Mouse (Mus musculus): Measurements from ENCODE around the gene Pmis2.

Gene Pmis2

DNA sequence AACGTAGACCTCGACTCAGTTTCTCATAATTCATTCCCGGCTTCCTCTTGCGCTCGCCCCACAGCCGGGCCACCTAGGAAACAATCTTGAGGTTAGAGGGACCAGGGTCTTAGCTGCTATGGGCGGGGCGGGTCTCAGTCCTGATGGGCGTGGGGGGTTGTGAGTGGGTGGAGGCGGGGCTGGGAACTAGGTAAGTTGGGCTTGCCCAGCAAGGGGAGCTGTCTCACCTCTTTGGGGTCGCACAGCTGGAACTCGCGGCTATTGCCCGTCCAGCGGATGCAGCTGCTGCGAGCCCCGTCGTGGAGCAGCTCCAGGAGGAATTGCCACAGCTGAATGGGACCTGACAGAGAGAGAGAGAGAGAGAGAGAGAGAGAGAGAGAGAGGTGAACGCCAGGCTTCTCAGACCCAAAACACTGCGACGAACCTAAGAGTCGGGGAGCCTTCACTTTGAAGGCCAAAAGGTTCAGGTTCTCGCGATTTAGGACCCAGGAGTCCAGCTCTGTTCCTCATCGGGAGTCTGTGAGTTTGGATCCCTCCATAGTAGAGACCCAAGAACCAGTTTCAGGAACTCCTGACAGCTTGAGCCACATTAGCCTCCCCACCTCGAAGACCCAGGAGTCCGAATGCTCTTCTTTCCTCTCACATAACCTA lies 37.5 kb downstream of the Pmis2 start:
- no peak for DNase-seq (ENCODE audit: low spot score)

DNA sequence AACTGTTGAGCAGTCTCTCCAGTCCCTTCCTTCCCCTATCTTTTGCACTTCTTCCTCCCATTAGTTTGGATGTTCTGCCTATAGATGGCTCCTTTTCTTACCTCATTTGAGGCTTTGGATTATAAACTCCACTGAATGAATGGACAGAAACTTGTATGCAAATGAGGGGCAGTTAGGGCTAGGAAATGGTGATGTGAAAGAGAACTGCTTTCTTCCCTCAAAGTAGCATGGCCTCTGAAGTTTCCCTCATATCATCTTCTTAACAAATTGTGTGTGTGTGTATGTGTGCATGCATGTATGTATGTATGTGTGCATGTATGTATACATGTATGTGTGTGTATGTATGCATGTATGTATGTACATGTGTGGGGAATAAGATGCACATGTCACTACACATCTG lies 42.4 kb downstream of the Pmis2 start:
- DNase-seq (ENCODE audit: low spot score) = no peak

DNA sequence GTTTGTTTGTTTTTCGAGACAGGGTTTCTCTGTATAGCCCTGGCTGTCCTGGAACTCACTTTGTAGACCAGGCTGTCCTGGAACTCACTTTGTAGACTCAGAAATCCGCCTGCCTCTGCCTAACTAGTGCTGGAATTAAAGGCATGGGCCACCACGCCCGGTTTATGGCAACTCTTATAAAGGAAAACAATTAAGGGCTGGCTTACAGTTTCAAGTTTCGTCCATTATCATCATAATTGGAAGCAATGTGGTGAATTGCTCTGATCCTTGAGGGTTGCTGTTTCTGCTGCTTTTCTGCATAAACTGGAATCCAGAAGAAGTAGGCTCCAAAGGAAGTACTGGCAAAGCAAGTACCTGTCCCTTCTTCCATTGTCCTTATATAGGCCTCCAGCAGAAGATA lies 44.8 kb downstream of the Pmis2 start:
- no peak for DNase-seq (ENCODE audit: low spot score)

DNA sequence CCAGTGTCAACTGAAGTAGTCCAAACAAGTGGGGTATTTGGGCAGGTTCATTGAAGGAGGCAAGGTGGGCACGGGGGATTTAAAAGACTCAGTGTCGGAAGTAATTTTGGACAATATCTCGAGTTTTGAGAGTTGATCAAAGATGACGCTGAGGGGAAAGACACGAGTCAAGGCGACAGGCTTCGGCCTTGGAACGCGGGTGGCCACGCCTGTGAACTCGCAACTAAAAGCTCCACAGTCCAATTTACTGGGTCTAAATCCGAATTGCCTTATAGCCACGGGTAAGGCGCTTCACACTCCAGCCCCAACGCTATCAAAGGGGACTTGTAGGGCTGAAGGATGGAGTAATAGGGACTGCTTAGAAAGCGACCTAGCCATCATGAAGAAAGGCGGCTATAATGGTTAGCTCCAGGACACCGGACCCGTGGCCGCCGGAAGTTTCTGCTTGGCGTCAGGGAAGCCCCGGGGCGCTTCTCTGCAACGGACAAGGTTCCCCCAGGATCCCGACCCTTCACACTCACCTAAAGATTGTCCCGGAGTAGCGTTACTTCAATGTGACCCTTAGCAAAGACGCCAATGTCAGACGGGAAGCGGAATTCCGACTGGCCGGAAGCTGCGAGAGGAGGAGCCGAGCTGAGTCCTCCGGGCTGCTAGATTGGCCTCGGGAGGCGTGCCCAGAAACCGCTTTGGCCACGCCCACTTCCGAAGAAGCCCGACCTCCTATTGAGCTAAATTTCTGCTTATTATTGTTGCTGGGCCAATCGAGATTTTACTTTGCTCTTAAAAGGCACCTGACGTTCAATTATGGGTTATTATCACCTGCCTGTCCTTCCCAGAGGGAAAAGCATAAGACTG lies 45.6 kb downstream of the Pmis2 start, which contains the start of gene Cox6b1:
Cox6b1 (minus strand) TSS at position 622 of the 855 bp plus-strand sequence.
- no peak for DNase-seq (ENCODE audit: low spot score)
